Mouse (Mus musculus): ENCODE measurements at regions not wholly inside any gene's neighbourhood (a gene's known extent, or its start where the extent isn't known, plus 50 kb on each side); places are given as distances from the start of the nearest gene placed in this dataset.

DNA sequence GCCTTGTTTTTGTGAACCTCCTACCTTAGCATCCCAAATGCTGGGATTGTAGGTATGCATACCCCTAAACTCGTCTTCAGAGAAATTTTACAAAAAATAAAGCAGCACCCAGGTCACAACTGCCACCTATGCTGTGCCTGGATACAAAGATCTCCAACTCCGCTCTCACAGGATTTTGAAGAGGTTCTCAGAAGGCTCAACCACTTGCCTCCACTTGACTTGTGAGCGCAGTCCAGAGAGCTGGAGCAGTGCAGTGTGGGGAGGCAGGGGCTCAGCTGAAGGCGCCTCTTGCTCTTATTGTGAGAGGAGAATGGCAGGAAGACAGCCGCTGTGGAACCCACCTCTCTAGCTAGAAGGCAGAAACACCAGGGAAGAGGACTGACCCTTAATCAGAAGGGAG, 182.9 kb downstream of the Rap2a start:
- DNase-seq (ENCODE audit: low read depth) = no peak

DNA sequence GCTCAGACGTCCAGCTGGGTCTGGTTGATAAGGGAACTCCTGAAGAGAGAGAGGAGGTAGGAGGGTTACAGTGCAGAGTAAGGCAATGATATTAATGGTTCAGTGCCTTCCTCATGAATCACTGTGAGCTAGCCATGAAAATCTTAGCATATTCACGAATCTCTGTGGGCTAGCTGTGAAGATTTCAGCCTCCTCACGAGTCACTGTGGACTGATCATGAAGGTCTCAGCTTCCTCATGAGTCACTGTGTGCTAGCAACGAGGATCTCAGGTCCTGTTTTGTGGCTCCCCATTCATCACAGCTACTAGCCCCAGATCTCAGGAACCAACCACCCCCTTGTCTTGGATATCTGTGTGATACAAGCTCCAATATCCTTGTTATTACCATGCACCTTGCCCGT, 191.4 kb downstream of the Rap2a start:
- no peak for DNase-seq (ENCODE audit: low read depth)

GRCm38 (mm10) chr14:120675752-120676151, 197.5 kb downstream of the Rap2a start:
- no peak for DNase-seq (ENCODE audit: low read depth)

- DNase-seq (ENCODE audit: low read depth) = no peak
These were observed 200.3 kb downstream of the Rap2a start for GRCm38 (mm10) chr14:120678533-120678932.

- DNase-seq (ENCODE audit: low read depth) = no peak
These were observed 200.8 kb downstream of the Rap2a start for GRCm38 (mm10) chr14:120679072-120679471.

- no peak for DNase-seq (ENCODE audit: low read depth)
These were observed 202.0 kb downstream of the Rap2a start for GRCm38 (mm10) chr14:120680272-120680671.

- no peak for DNase-seq (ENCODE audit: low read depth)
These were observed 207.0 kb downstream of the Rap2a start for GRCm38 (mm10) chr14:120685263-120685662.

GRCm38 (mm10) chr14:120685877-120686276, 207.6 kb downstream of the Rap2a start:
- no peak for DNase-seq (ENCODE audit: low read depth)

GRCm38 (mm10) chr14:120686751-120687150, 208.5 kb downstream of the Rap2a start:
- DNase-seq (ENCODE audit: low read depth) = no peak

DNA sequence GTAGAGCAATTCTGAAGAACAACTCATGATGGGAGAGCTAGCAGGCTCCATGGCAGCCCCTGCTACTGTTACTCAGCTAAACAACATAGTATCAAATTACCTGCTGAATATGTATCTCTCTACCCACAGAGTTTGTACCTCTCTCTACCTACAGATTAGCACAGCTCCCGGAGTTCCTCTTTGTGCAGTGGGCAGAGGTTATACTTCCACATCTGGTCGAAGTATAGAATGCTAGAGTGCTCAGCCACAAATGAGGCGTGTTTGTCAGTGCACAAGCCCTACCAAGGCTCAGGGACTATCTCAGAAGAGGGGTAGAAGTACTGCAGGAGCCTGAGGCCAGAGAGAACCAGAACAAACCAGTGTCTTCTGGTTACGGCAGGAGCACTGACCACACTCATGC, 211.6 kb upstream of the Ipo5 start:
- DNase-seq (ENCODE audit: low read depth) = no peak

DNA sequence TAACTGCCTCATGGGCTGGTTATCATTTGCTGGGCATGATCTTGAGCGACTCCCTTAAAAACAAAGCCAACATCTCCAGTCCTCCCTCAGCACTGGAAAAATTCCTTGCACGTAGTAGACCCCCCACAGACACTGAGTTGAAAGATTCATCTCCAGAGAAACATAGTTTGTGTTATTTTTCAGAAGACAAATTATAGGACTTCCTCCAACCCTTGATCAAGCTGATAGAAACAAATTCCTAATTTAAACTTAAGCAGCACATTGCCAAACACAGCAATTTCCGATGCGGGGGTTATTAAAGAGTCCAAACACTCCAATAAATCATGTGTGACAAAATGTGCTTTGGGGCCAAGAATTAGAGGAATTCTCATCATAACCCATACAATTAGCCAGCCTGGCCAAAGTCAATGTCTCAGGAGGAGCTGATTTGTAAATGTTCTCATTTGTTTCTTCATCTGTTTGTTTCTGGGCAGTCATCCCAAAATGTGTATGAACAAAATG, 205.7 kb upstream of the Ipo5 start:
- DNase-seq (ENCODE audit: low read depth) = no peak

DNA sequence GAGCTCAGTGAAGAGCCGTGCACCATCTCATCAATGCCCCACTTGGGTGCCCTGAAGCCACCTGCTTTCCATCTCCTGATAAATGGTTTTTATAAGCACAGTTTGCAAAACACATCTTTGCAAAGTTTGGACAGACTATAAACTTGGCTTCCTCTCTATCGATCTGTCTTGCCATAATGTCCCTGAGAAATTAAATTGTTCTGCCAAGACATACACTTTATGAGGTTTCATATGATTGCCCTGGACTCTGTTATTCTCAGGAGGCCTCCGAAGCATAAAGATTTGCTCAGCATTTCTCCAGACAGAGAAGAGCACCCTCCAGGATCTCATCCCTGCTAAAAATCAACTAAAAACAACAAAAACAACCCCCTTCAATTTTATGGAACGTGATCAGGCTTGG, 200.2 kb upstream of the Ipo5 start:
- no peak for DNase-seq (ENCODE audit: low read depth)

GRCm38 (mm10) chr14:120720464-120721445, 190.3 kb upstream of the Ipo5 start:
- DNase-seq (ENCODE audit: low read depth) = no peak

DNA sequence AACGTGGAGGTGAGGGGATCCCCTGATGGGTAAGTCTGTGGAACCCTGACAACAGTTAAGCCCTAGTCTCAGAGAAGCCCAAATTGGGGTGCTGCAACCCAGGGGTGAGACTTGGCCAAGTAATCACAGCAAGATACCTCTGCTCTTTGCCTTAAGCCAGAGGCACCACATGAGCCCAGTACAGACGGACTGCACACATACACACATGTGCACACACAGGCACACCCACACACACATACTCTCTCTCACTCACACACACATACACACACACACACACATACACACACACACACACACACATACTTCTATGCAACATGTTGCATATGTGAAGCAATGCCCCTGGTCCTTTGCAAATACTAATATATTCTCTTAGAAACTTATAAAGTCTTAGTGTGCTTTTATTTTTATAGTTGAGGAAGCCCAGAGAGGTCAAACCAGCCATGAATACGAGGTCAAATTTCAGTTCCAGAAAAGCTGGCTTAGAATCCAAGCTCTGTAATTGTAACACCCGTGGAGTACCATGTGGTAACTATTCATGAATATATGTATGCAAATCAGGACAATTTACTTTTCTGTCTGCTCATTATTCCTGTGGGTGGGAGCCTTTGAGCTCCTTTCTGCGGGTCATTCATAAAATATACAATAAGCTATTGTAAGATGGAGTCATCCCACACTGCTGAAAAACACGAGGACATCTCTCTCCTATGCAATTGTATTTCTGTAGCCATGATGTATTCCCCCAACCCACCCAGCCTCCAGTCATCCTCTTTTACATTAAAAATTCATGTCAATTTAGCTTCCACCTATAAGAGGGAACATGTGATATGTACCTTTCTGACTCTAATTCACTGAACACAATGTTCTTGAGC, 189.2 kb upstream of the Ipo5 start:
- no peak for DNase-seq (ENCODE audit: low read depth)

- no peak for DNase-seq (ENCODE audit: low read depth)
These were observed 188.4 kb upstream of the Ipo5 start for GRCm38 (mm10) chr14:120722546-120723112.

- DNase-seq (ENCODE audit: low read depth) = no peak
These were observed 182.9 kb upstream of the Ipo5 start for GRCm38 (mm10) chr14:120728107-120728506.

- DNase-seq (ENCODE audit: low read depth) = peak; percentile 4
These were observed 180.8 kb upstream of the Ipo5 start for GRCm38 (mm10) chr14:120730226-120730625.

- no peak for DNase-seq (ENCODE audit: low read depth)
These were observed 179.2 kb upstream of the Ipo5 start for GRCm38 (mm10) chr14:120731679-120732281.

GRCm38 (mm10) chr14:120732400-120733138, 178.5 kb upstream of the Ipo5 start:
- no peak for DNase-seq (ENCODE audit: low read depth)

DNA sequence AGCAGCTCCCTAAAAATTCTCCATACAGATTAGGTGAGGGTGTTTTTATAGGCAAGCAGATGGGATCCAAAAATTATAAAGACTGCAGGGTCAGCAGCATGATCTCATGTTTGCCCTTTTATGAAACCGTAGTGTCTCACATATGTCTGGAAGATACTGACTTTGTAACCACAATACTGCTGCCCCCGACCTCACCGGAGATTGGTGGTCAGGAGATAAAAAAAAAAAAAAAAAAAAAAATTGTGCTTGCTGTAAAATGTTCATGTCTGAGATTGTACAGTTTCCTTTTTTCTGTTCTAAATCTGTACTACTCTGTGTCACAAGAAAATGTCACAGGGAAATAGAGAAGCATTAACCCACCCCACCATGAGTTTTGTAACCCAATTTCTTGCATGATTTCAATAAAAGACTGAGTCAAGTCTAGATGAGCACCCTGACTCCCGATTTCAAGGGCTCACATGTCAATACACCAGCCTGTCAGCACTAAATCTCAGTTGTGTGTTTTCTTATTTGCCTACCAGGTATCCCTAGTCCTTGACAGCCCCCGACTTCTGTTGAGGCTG, 169.5 kb upstream of the Ipo5 start:
- DNase-seq (ENCODE audit: low read depth) = peak; percentile 89

DNA sequence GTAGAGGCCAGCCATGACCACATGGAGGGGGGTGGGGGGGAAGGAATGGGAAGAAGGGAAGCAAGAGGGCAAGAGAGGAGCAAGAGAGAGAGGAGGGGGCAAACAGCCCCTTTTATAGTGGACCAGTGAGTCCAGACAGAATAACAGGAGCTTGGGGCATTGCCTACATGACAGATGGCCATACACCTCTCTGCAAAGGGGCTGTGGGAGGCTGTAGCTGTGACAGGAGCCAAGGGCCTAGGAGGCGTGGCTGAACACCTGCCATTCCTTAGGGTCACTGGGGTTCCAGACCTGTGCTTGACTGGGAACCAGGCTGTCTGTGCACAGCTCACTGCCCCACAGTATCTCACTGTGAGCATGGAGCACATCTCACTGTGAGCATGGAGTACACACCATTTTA, 157.0 kb upstream of the Ipo5 start:
- DNase-seq (ENCODE audit: low read depth) = no peak
